In genomic region chr3:133608845-133609261, GRCm38 (mm10) we compare ENCODE assay signal across 32 mouse cellular contexts.
A peak's percentile ranks its signal among the peaks of the same experiment; 100 is the strongest.
DNase-seq lines count a peak whose midpoint lies in the region; ATAC-seq and TF ChIP-seq lines count a peak whose summit lies in the region.
"Had no signal": no experiment of that assay in that cellular context is flagged by ENCODE, and none has a peak within 500 bp of the region (broad histone marks: within the 10 kb centered on the region; RNA-seq: fewer than 3 reads in every experiment).

No protein-coding gene starts in this region.

- no peak overlapping the region for H3K4me2 ChIP-seq in embryonic facial prominence, embryonic 14.5 days (ENCODE audit: low read depth, low read length)
- H3K4me2 ChIP-seq in stomach, postnatal 0 days (replicated peaks; ENCODE audit: low read depth), result no peak overlapping the region
- H3K4me2 ChIP-seq: forebrain, embryonic 15.5 days; heart, embryonic 12.5 days; kidney, embryonic 15.5 days; limb, embryonic 15.5 days; liver, embryonic 15.5 days; lung, embryonic 15.5 days; neural tube, embryonic 13.5 days; stomach, embryonic 15.5 days had no signal

- TF ChIP-seq EP300 in MEL (IDR thresholded peaks at IDR 0.05; ENCODE audit: low read depth in 1 of 2, low read length in 2 of 2), result no peak
- peak; percentile 53 for TF ChIP-seq EP300 in stomach, postnatal 0 days (optimal IDR thresholded peaks at IDR 0.05)

- H3K79me2 ChIP-seq in MEL (ENCODE audit: control insufficient read depth, insufficient read depth, low read length, poor library complexity), result no peaks in the 10 kb centered on the region

- no peak for TF ChIP-seq RAD21 in MEL (IDR thresholded peaks at IDR 0.05; ENCODE audit: low read depth, low read length)

- peaks cover 3 to 5% of the 10 kb centered on the region in 2 experiments for H3K4me1 ChIP-seq in MEL (ENCODE audit: control insufficient read depth in 1 of 2, insufficient read depth in 2 of 2, low read length in 2 of 2)
- H3K4me1 ChIP-seq in embryonic facial prominence, embryonic 14.5 days (ENCODE audit: control insufficient read depth, insufficient read depth, low read length), result no peaks in the 10 kb centered on the region
- H3K4me1 ChIP-seq in stomach, postnatal 0 days (replicated peaks; ENCODE audit: control insufficient read depth, insufficient read depth), result no peaks in the 10 kb centered on the region
- H3K4me1 ChIP-seq: forebrain, embryonic 15.5 days; heart, embryonic 12.5 days; kidney, embryonic 15.5 days; limb, embryonic 15.5 days; lung, embryonic 15.5 days; neural tube, embryonic 13.5 days; stomach, embryonic 15.5 days had no signal

- 85% methylated on average over 3 of the region's 3 CpGs for WGBS in embryonic facial prominence, embryonic 14.5 days
- 54% methylated on average over 3 of the region's 3 CpGs for WGBS in stomach, postnatal 0 days

- no peaks in the 10 kb centered on the region for H3K27me3 ChIP-seq in MEL (ENCODE audit: control insufficient read depth in 1 of 2, insufficient read depth in 2 of 2, low read length in 2 of 2)
- no peaks in the 10 kb centered on the region for H3K27me3 ChIP-seq in embryonic facial prominence, embryonic 14.5 days (replicated peaks; ENCODE audit: control insufficient read depth, insufficient read depth, low read length)
- H3K27me3 ChIP-seq in stomach, postnatal 0 days (ENCODE audit: control insufficient read depth, insufficient read depth, low read length), result no peaks in the 10 kb centered on the region
- H3K27me3 ChIP-seq: forebrain, embryonic 15.5 days; heart, embryonic 12.5 days; kidney, embryonic 15.5 days; limb, embryonic 15.5 days; liver, embryonic 15.5 days; lung, embryonic 15.5 days; megakaryocyte, embryonic 14.5 days; neural tube, embryonic 13.5 days; Patski; stomach, embryonic 15.5 days had no signal

- H3K4me3 ChIP-seq in MEL (ENCODE audit: control insufficient read depth in 1 of 2, insufficient read depth in 1 of 2, low read depth in 2 of 2, low read length in 2 of 2), result no peak overlapping the region
- no peak overlapping the region for H3K4me3 ChIP-seq in embryonic facial prominence, embryonic 14.5 days (ENCODE audit: low read depth, low read length)
- no peak overlapping the region for H3K4me3 ChIP-seq in stomach, postnatal 0 days (ENCODE audit: low read depth, low read length)
- H3K4me3 ChIP-seq: forebrain, embryonic 15.5 days; heart, embryonic 12.5 days; hindbrain, embryonic 10.5 days; kidney, embryonic 15.5 days; limb, embryonic 15.5 days; liver, embryonic 15.5 days; lung, embryonic 15.5 days; megakaryocyte, embryonic 14.5 days; neural tube, embryonic 13.5 days; stomach, embryonic 15.5 days had no signal

- peaks cover 0 to 4% of the 10 kb centered on the region in 2 experiments; a peak in 2 of 4 replicates for H3K36me3 ChIP-seq in MEL (ENCODE audit: control insufficient read depth in 1 of 2, insufficient read depth in 2 of 2, low read length in 2 of 2)
- no peaks in the 10 kb centered on the region for H3K36me3 ChIP-seq in embryonic facial prominence, embryonic 14.5 days (ENCODE audit: control insufficient read depth, insufficient read depth, low read length)
- no peaks in the 10 kb centered on the region for H3K36me3 ChIP-seq in stomach, postnatal 0 days (ENCODE audit: control insufficient read depth, insufficient read depth, low read length)
- H3K36me3 ChIP-seq: forebrain, embryonic 15.5 days; heart, embryonic 12.5 days; hindbrain, embryonic 10.5 days; kidney, embryonic 15.5 days; limb, embryonic 15.5 days; liver, embryonic 15.5 days; lung, embryonic 15.5 days; neural tube, embryonic 13.5 days; stomach, embryonic 15.5 days had no signal

- no peak overlapping the region for H3K9ac ChIP-seq in MEL (ENCODE audit: control insufficient read depth, low read depth, low read length, poor library complexity, severe bottlenecking)
- no peak overlapping the region for H3K9ac ChIP-seq in embryonic facial prominence, embryonic 14.5 days (ENCODE audit: low read depth, low read length)
- H3K9ac ChIP-seq in stomach, postnatal 0 days (ENCODE audit: low read length), result no peak overlapping the region
- H3K9ac ChIP-seq: forebrain, embryonic 15.5 days; heart, embryonic 12.5 days; kidney, embryonic 15.5 days; limb, embryonic 15.5 days; liver, embryonic 15.5 days; lung, embryonic 15.5 days; neural tube, embryonic 13.5 days; stomach, embryonic 15.5 days had no signal

- TF ChIP-seq CTCF in MEL (IDR thresholded peaks at IDR 0.05 in 2 of 3, conservative IDR thresholded peaks at IDR 0.05 in 1 of 3; ENCODE audit: control insufficient read depth in 1 of 3, insufficient read depth in 1 of 3, low read depth in 2 of 3, low read length in 3 of 3, poor library complexity in 1 of 3, severe bottlenecking in 1 of 3), result no peak
- no peak for TF ChIP-seq CTCF in stomach, postnatal 0 days (IDR thresholded peaks at IDR 0.05; ENCODE audit: low read depth)

- ATAC-seq in embryonic facial prominence, embryonic 14.5 days (ENCODE audit: low read depth), result peak; percentile 87
- ATAC-seq in stomach, postnatal 0 days (ENCODE audit: low FRiP score, low TSS enrichment), result peak; percentile 60; the same call in 1 of the 2 replicates
- ATAC-seq: forebrain, embryonic 15.5 days; hindbrain, embryonic 16.5 days; intestine, embryonic 16.5 days; Patski had no signal

- H3K9me3 ChIP-seq in MEL (replicated peaks; ENCODE audit: insufficient read depth, low read length), result no peaks in the 10 kb centered on the region
- H3K9me3 ChIP-seq in embryonic facial prominence, embryonic 14.5 days (ENCODE audit: control insufficient read depth, low read length), result no peaks in the 10 kb centered on the region
- no peaks in the 10 kb centered on the region for H3K9me3 ChIP-seq in stomach, postnatal 0 days (ENCODE audit: control insufficient read depth, low read length)
- H3K9me3 ChIP-seq: forebrain, embryonic 15.5 days; heart, embryonic 12.5 days; hindbrain, embryonic 10.5 days; kidney, embryonic 15.5 days; limb, embryonic 15.5 days; liver, embryonic 15.5 days; lung, embryonic 15.5 days; megakaryocyte, embryonic 14.5 days; neural tube, embryonic 13.5 days; stomach, embryonic 15.5 days had no signal

- no peak for TF ChIP-seq POLR2A in MEL (IDR thresholded peaks at IDR 0.05; ENCODE audit: control insufficient read depth in 1 of 2, insufficient read depth in 1 of 2, low read depth in 1 of 2, low read length in 2 of 2, poor library complexity in 1 of 2)

- no peak overlapping the region for H3K27ac ChIP-seq in MEL (ENCODE audit: control insufficient read depth, low read depth, low read length)
- H3K27ac ChIP-seq in embryonic facial prominence, embryonic 14.5 days (replicated peaks; ENCODE audit: low read depth, low read length), result no peak overlapping the region
- H3K27ac ChIP-seq in stomach, postnatal 0 days (replicated peaks), result no peak overlapping the region
- H3K27ac ChIP-seq: forebrain, embryonic 15.5 days; hindbrain, embryonic 10.5 days; kidney, embryonic 15.5 days; limb, embryonic 15.5 days; liver, embryonic 15.5 days; lung, embryonic 15.5 days; neural tube, embryonic 13.5 days; stomach, embryonic 15.5 days had no signal

- DNase-seq in urinary bladder, postnatal 14 days (ENCODE audit: low spot score), result peak; percentile 63
- DNase-seq in urinary bladder, adult 2 months (ENCODE audit: low spot score), result no peak
- DNase-seq in MEL (ENCODE audit: low read depth, low spot score), result no peak
- peak; percentile 76 for DNase-seq in embryonic facial prominence, embryonic 14.5 days (ENCODE audit: low spot score)
- no peak for DNase-seq in stomach, postnatal 0 days (ENCODE audit: low spot score)
- DNase-seq in adrenal gland, postnatal 4 days (ENCODE audit: low spot score in 2 of 2), result no peak
- no peak for DNase-seq in kidney, adult 8-10 months
- DNase-seq: adrenal gland, postnatal 14 days; cerebellum, adult 9-11 months; gastrocnemius, postnatal 10 days; heart, adult 18-20 months; heart, postnatal 10 days; kidney, postnatal 36 days; layer of hippocampus, postnatal 36 days; lung, postnatal 36 days; midbrain, embryonic 14.5 days; right cerebral cortex, postnatal 4 days; thymus, adult 2 months; thymus, postnatal 4 days had no signal

TF ChIP-seq in MEL, 35 proteins besides CTCF, POLR2A, EP300 and RAD21:
- TF ChIP-seq HCFC1 (IDR thresholded peaks at IDR 0.05; ENCODE audit: low read depth, low read length) (peak; percentile 57; the same call in 1 of the 2 replicates), ETS1 (IDR thresholded peaks at IDR 0.05; ENCODE audit: low read depth, low read length) (no peak)

Comparison
In these comparisons a context has a peak if more than half of its experiments do, and no peak if none do; other contexts are left out.
1. DNase-seq: peak in urinary bladder, postnatal 14 days (single experiment) and embryonic facial prominence, embryonic 14.5 days (single experiment); none in urinary bladder, adult 2 months (single experiment), MEL (single experiment), stomach, postnatal 0 days (single experiment), adrenal gland, postnatal 4 days (0 of 2) and kidney, adult 8-10 months (0 of 2).